Mouse (Mus musculus) granulocyte monocyte progenitor cell, adult 5-6 weeks (primary cell): ENCODE data around the gene Nepn. TPM values are rescaled to one million over a fixed set of nuclear protein-coding genes. Genes with fewer than 3 reads are reported as not detected.
"Not testable (repeated sequence)": the region's sequence is repeated elsewhere in the genome, so short reads cannot be mapped to it uniquely, and the experiment has no call there.

Experiments
- ATAC-seq: replicated peaks from 2 replicates; pipeline ENCODE4 v1.8.0; 2016; ENCODE audit warnings: mild to moderate bottlenecking, moderate TSS enrichment, inconsistent platforms; ENCODE audit not compliant: poor library complexity, severe bottlenecking
- total RNA-seq, 2 experiments: library from RNA; stranded (forward) in 1 of 2; stranded (reverse) in 1 of 2; fragments of 200-712, 200-1000 nt in 1 of 2; fragments of >200 nt in 1 of 2; fragmentation: Nextera tagmentation in 1 of 2; gene quantifications; 2 replicates each; pipeline ENCODE4 v1.2.3; 2014 to 2017

Nepn gene
- total RNA-seq (2014; fragmentation: Nextera tagmentation) (not detected in 2 replicates), total RNA-seq (2017) (not detected in 2 replicates)

GRCm38 (mm10) chr10:52388922-52389430 is at the start of gene Nepn:
Nepn (plus strand) TSS chr10:52388972.
- no peak for ATAC-seq

- ATAC-seq: not testable (repeated sequence)
These were observed 45.4 kb upstream of the Nepn start for GRCm38 (mm10) chr10:52343324-52343723.

GRCm38 (mm10) chr10:52353184-52353583 is 35.6 kb upstream of the Nepn start:
- ATAC-seq: no peak

- ATAC-seq: no peak
These were observed 30.3 kb upstream of the Nepn start, which contains the start of gene Gm26741 for GRCm38 (mm10) chr10:52358467-52358866. Gm26741 (plus strand) TSS chr10:52358767.

GRCm38 (mm10) chr10:52360241-52360735 is 28.5 kb upstream of the Nepn start:
- no peak for ATAC-seq

- ATAC-seq: no peak
These were observed 27.7 kb upstream of the Nepn start for GRCm38 (mm10) chr10:52360862-52361609.

GRCm38 (mm10) chr10:52368376-52368775 is 20.4 kb upstream of the Nepn start:
- no peak for ATAC-seq

- ATAC-seq: no peak
These were observed 14.9 kb upstream of the Nepn start for GRCm38 (mm10) chr10:52373834-52374233.

GRCm38 (mm10) chr10:52374651-52375050 is 14.1 kb upstream of the Nepn start:
- ATAC-seq: no peak

GRCm38 (mm10) chr10:52376422-52376821 is 12.3 kb upstream of the Nepn start:
- ATAC-seq: peak; percentile 44; the same call in 1 of the 2 replicates

- ATAC-seq: no peak
These were observed 11.0 kb upstream of the Nepn start for GRCm38 (mm10) chr10:52377813-52378212.

GRCm38 (mm10) chr10:52381321-52381801 is 7.4 kb upstream of the Nepn start:
- 0 out of 2 replicates have a peak, but pooled peaks have one; percentile 1 for ATAC-seq

- ATAC-seq: peak; percentile 84
These were observed 6.8 kb upstream of the Nepn start, which contains the start of gene Gopc for GRCm38 (mm10) chr10:52381845-52382591. Gopc (minus strand) TSS chr10:52382124.

GRCm38 (mm10) chr10:52383022-52383421 is 5.8 kb upstream of the Nepn start:
- ATAC-seq: no peak

GRCm38 (mm10) chr10:52383522-52383921 is 5.2 kb upstream of the Nepn start:
- ATAC-seq: no peak

- ATAC-seq: peak; percentile 33
These were observed 3.8 kb upstream of the Nepn start for GRCm38 (mm10) chr10:52384823-52385610.

GRCm38 (mm10) chr10:52387192-52387591 is 1.6 kb upstream of the Nepn start:
- no peak for ATAC-seq

GRCm38 (mm10) chr10:52389438-52389837 is 666 bp downstream of the Nepn start:
- no peak for ATAC-seq

GRCm38 (mm10) chr10:52391208-52391607 is 2.4 kb downstream of the Nepn start:
- ATAC-seq: no peak

- ATAC-seq: no peak
These were observed 7.9 kb downstream of the Nepn start for GRCm38 (mm10) chr10:52396647-52397046.
